Mouse (Mus musculus): ENCODE measurements at regions not wholly inside any gene's neighbourhood (a gene's known extent, or its start where the extent isn't known, plus 50 kb on each side); places are given as distances from the start of the nearest gene placed in this dataset.

- no peak for TF ChIP-seq CTCF (conservative IDR thresholded peaks at IDR 0.05; ENCODE audit: low read length)
- TF ChIP-seq NANOG (IDR thresholded peaks at IDR 0.05; ENCODE audit: borderline replicate concordance, low read length), result no peak
- TF ChIP-seq POU5F1 (IDR thresholded peaks at IDR 0.05; ENCODE audit: borderline replicate concordance, low read length), result no peak
- Histone ChIP-seq H3K27me3 (ENCODE audit: insufficient read depth, low read length) (peaks cover 9% of the 10 kb centered on the region; the same call in 1 of the 2 replicates), H3K4me3 (replicated peaks; ENCODE audit: low read length) (no peak overlapping the region), H3K4me1 (replicated peaks; ENCODE audit: low read depth, low read length) (no peaks in the 10 kb centered on the region; the same call in 1 of the 2 replicates), H3K9me3 (ENCODE audit: low read length) (peaks cover 17% of the 10 kb centered on the region), H3K36me3 (ENCODE audit: insufficient read depth, low read length) (no peaks in the 10 kb centered on the region)
These were observed 130.2 kb downstream of the Slc4a3 start for GRCm38 (mm10) chr1:75676295-75676694.

DNA sequence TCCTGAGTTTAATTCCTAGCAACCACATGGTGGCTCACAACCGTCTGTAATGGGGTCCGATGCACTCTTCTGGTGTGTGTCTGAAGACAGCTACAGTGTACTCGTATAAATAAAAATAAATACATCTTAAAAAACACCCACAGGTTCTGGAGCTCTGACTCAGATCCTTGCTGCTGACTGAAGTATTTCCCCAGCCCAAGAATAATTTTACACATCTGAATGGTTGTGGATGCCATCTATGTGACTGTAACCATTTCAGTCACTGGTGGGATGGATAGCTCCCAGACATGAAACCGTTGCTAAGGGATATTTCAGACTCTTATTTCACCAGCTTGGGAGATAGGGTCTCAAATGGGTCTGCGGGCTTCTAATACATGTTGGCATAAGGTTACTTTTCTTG lies 131.6 kb downstream of the Slc4a3 start:
- Histone ChIP-seq H3K4me3 (replicated peaks; ENCODE audit: low read length) (no peak overlapping the region), H3K36me3 (ENCODE audit: insufficient read depth, low read length) (no peaks in the 10 kb centered on the region), H3K27me3 (ENCODE audit: insufficient read depth, low read length) (peaks cover 2% of the 10 kb centered on the region; the same call in 1 of the 2 replicates), H3K9me3 (ENCODE audit: low read length) (peaks cover 17% of the 10 kb centered on the region), H3K4me1 (replicated peaks; ENCODE audit: low read depth, low read length) (no peaks in the 10 kb centered on the region; the same call in 1 of the 2 replicates)
- TF ChIP-seq POU5F1 (IDR thresholded peaks at IDR 0.05; ENCODE audit: borderline replicate concordance, low read length) (no peak), CTCF (conservative IDR thresholded peaks at IDR 0.05; ENCODE audit: low read length) (no peak), NANOG (IDR thresholded peaks at IDR 0.05; ENCODE audit: borderline replicate concordance, low read length) (no peak)

DNA sequence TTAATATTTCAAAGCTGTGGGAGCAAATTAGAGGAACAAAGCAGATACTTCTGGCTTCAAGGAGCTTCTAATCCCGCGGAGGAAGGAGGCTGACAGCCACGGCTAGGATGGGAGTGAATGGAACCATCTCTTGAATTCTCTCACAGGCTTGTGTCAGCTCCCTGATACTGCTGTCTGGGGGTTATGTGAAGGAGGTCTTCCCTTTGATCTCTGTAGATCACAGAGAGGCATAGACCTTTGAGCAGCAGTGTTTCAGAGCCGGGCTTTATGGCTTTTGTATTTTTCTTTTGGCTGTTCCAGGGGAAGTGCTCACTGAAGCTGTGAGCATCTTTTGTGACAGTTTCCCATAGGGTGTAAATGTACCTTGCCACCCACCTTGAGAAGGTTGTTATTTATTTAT lies 132.2 kb downstream of the Slc4a3 start:
- TF ChIP-seq POU5F1 (IDR thresholded peaks at IDR 0.05; ENCODE audit: borderline replicate concordance, low read length), result no peak
- no peak for TF ChIP-seq NANOG (IDR thresholded peaks at IDR 0.05; ENCODE audit: borderline replicate concordance, low read length)
- TF ChIP-seq CTCF (conservative IDR thresholded peaks at IDR 0.05; ENCODE audit: low read length), result no peak
- H3K36me3 ChIP-seq (ENCODE audit: insufficient read depth, low read length), result no peaks in the 10 kb centered on the region
- H3K4me1 ChIP-seq (replicated peaks; ENCODE audit: low read depth, low read length), result no peaks in the 10 kb centered on the region; the same call in 1 of the 2 replicates
- H3K27me3 ChIP-seq (ENCODE audit: insufficient read depth, low read length), result peaks cover 2% of the 10 kb centered on the region; the same call in 1 of the 2 replicates
- no peak overlapping the region for H3K4me3 ChIP-seq (replicated peaks; ENCODE audit: low read length)
- peaks cover 17% of the 10 kb centered on the region for H3K9me3 ChIP-seq (ENCODE audit: low read length)

DNA sequence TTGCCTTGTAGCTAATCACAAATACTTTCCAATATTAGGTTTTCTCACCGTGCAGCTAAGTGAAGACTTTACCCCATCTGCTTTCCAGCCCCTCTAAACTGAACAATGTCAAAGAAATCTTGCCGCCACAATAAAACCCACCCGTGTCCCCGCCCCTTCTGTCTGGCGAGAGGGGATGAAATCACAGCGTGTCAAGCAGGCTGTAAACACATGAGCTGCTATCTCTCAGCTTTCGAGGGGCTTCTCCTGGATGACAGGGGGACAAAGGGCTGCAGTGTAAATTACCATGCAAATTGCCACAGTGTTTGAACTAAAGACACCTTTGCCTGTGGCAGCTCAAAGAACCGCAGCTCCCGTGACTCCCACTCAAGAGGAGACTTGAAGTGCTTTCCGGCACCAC lies 134.3 kb downstream of the Slc4a3 start:
- Histone ChIP-seq H3K36me3 (ENCODE audit: insufficient read depth, low read length) (no peaks in the 10 kb centered on the region), H3K4me1 (replicated peaks; ENCODE audit: low read depth, low read length) (no peaks in the 10 kb centered on the region; the same call in 1 of the 2 replicates), H3K27me3 (ENCODE audit: insufficient read depth, low read length) (peaks cover 7% of the 10 kb centered on the region), H3K4me3 (replicated peaks; ENCODE audit: low read length) (no peak overlapping the region), H3K9me3 (ENCODE audit: low read length) (peaks cover 7% of the 10 kb centered on the region)
- TF ChIP-seq POU5F1 (IDR thresholded peaks at IDR 0.05; ENCODE audit: borderline replicate concordance, low read length) (no peak), NANOG (IDR thresholded peaks at IDR 0.05; ENCODE audit: borderline replicate concordance, low read length) (no peak), CTCF (conservative IDR thresholded peaks at IDR 0.05; ENCODE audit: low read length) (no peak)

GRCm38 (mm10) chr1:75681913-75682312 lies 135.8 kb downstream of the Slc4a3 start:
- no peaks in the 10 kb centered on the region for H3K9me3 ChIP-seq (ENCODE audit: low read length)
- H3K27me3 ChIP-seq (ENCODE audit: insufficient read depth, low read length), result peaks cover 14% of the 10 kb centered on the region
- H3K4me1 ChIP-seq (replicated peaks; ENCODE audit: low read depth, low read length), result no peaks in the 10 kb centered on the region; the same call in 1 of the 2 replicates
- H3K4me3 ChIP-seq (replicated peaks; ENCODE audit: low read length), result no peak overlapping the region
- no peaks in the 10 kb centered on the region for H3K36me3 ChIP-seq (ENCODE audit: insufficient read depth, low read length)
- no peak for TF ChIP-seq POU5F1 (IDR thresholded peaks at IDR 0.05; ENCODE audit: borderline replicate concordance, low read length)
- peak; percentile 23; the same call in 1 of the 2 replicates for TF ChIP-seq CTCF (conservative IDR thresholded peaks at IDR 0.05; ENCODE audit: low read length)
- no peak for TF ChIP-seq NANOG (IDR thresholded peaks at IDR 0.05; ENCODE audit: borderline replicate concordance, low read length)

GRCm38 (mm10) chr1:75692781-75693180 lies 146.7 kb downstream of the Slc4a3 start:
- Histone ChIP-seq H3K27me3 (ENCODE audit: insufficient read depth, low read length) (no peaks in the 10 kb centered on the region), H3K36me3 (ENCODE audit: insufficient read depth, low read length) (no peaks in the 10 kb centered on the region), H3K9me3 (ENCODE audit: low read length) (no peaks in the 10 kb centered on the region), H3K4me1 (replicated peaks; ENCODE audit: low read depth, low read length) (no peaks in the 10 kb centered on the region), H3K4me3 (replicated peaks; ENCODE audit: low read length) (no peak overlapping the region)
- no peak for TF ChIP-seq CTCF (conservative IDR thresholded peaks at IDR 0.05; ENCODE audit: low read length)
- no peak for TF ChIP-seq POU5F1 (IDR thresholded peaks at IDR 0.05; ENCODE audit: borderline replicate concordance, low read length)
- no peak for TF ChIP-seq NANOG (IDR thresholded peaks at IDR 0.05; ENCODE audit: borderline replicate concordance, low read length)

DNA sequence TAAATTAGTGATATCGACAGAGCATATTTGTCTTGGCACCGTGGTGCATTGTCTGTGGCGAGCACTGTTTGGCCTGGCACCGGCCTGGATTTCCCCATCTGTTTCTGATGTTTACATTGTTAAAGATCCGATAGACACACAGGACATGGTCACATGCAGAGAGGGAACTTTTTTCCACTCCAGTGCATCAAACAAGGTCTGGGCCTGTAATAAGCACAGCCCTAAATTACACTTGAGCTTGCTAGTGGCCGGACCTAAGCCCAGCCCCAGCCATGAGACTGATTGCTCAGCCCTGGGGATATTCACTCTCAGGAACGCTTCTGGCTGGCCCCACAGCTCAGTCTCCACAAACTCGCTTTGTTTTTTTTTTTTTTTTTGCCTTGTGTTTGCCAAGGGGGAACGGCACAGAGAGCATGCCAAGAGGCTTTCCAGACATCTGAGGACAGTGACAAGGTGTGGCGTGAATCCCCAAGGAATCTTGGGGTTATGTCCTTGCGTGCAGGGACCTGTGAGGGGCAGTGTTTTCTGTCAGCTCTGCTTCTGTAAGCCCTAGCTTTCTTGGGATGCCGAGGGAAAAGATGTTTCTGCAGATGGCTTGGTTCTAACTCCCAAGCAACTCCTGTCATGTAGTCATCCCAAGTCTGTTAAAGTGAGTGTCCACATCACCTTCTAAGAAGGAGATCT lies 147.3 kb downstream of the Slc4a3 start:
- Histone ChIP-seq H3K4me3 (replicated peaks; ENCODE audit: low read length) (no peak overlapping the region), H3K36me3 (ENCODE audit: insufficient read depth, low read length) (no peaks in the 10 kb centered on the region), H3K27me3 (ENCODE audit: insufficient read depth, low read length) (no peaks in the 10 kb centered on the region), H3K9me3 (ENCODE audit: low read length) (no peaks in the 10 kb centered on the region), H3K4me1 (replicated peaks; ENCODE audit: low read depth, low read length) (no peaks in the 10 kb centered on the region)
- no peak for TF ChIP-seq CTCF (conservative IDR thresholded peaks at IDR 0.05; ENCODE audit: low read length)
- no peak for TF ChIP-seq POU5F1 (IDR thresholded peaks at IDR 0.05; ENCODE audit: borderline replicate concordance, low read length)
- TF ChIP-seq NANOG (IDR thresholded peaks at IDR 0.05; ENCODE audit: borderline replicate concordance, low read length), result no peak

- Histone ChIP-seq H3K36me3 (ENCODE audit: insufficient read depth, low read length) (no peaks in the 10 kb centered on the region), H3K27me3 (ENCODE audit: insufficient read depth, low read length) (no peaks in the 10 kb centered on the region), H3K4me3 (replicated peaks; ENCODE audit: low read length) (peak overlapping the region; percentile 45), H3K4me1 (replicated peaks; ENCODE audit: low read depth, low read length) (peaks cover 31% of the 10 kb centered on the region), H3K9me3 (ENCODE audit: low read length) (no peaks in the 10 kb centered on the region)
- no peak for TF ChIP-seq POU5F1 (IDR thresholded peaks at IDR 0.05; ENCODE audit: borderline replicate concordance, low read length)
- TF ChIP-seq NANOG (IDR thresholded peaks at IDR 0.05; ENCODE audit: borderline replicate concordance, low read length), result peak; percentile 52; the same call in 1 of the 2 replicates
These were observed 159.0 kb downstream of the Slc4a3 start for GRCm38 (mm10) chr1:75704832-75705650.
